Comparison of ENCODE assay signal across 7 mouse cellular contexts in the genomic region with DNA sequence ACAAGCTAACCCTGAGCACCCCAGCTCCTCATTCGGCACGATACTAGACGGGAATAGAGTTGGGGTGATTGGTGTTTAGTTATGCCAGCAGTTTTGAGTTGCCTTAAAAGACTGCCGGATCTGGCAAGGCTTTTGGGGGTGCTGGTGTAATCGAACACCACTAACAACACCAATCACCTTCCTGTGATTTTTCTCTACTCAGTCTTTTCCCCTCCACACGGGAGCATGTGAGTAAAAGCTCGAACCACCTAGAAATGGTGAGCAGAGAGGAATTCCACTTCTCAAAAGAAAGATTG. TPM values are rescaled to one million over a fixed set of nuclear protein-coding genes. Genes with fewer than 3 reads are reported as not detected.
DNase-seq lines count a peak whose midpoint lies in the region; ATAC-seq and TF ChIP-seq lines count a peak whose summit lies in the region.

No protein-coding gene starts in this region.

- 2% methylated on average over 7 of the region's 7 CpGs for WGBS in lung, postnatal 0 days
- WGBS in forebrain, postnatal 0 days = 2% methylated on average over 7 of the region's 7 CpGs
- WGBS in limb, embryonic 15.5 days = 2% methylated on average over 7 of the region's 7 CpGs
- WGBS in stomach, embryonic 16.5 days = 5% methylated on average over 7 of the region's 7 CpGs

- no peak for DNase-seq in lung, postnatal 0 days (ENCODE audit: low spot score)
- no peak for DNase-seq in lung, postnatal 10 days
- no peak for DNase-seq in forebrain, postnatal 0 days
- DNase-seq in thymus, adult 18-20 months = no peak
- no peak for DNase-seq in embryo, embryonic 11 days

- peaks cover 67% of the 10 kb centered on the region for H3K27me3 ChIP-seq in lung, postnatal 0 days (replicated peaks; ENCODE audit: insufficient read depth, low read length)
- peaks cover 79% of the 10 kb centered on the region for H3K27me3 ChIP-seq in forebrain, postnatal 0 days (ENCODE audit: insufficient read depth, low read length)
- H3K27me3 ChIP-seq in limb, embryonic 15.5 days = peaks cover 91% of the 10 kb centered on the region
- H3K27me3 ChIP-seq in stomach, embryonic 16.5 days (ENCODE audit: control insufficient read depth, insufficient read depth, low read length) = peaks cover 48% of the 10 kb centered on the region

- H3K9ac ChIP-seq in lung, postnatal 0 days (replicated peaks; ENCODE audit: low read depth) = no peak overlapping the region
- no peak overlapping the region for H3K9ac ChIP-seq in forebrain, postnatal 0 days
- no peak overlapping the region for H3K9ac ChIP-seq in limb, embryonic 15.5 days
- H3K9ac ChIP-seq in stomach, embryonic 16.5 days (ENCODE audit: low read length) = peak overlapping the region; percentile 71

- no peak for ATAC-seq in lung, postnatal 0 days
- no peak for ATAC-seq in forebrain, postnatal 0 days
- ATAC-seq in limb, embryonic 15.5 days (ENCODE audit: insufficient number of reproducible peaks, low FRiP score, low TSS enrichment, low read depth) = no peak
- no peak for ATAC-seq in stomach, embryonic 16.5 days (ENCODE audit: insufficient read depth, low FRiP score)

- peak overlapping the region; percentile 50 for H3K4me3 ChIP-seq in lung, postnatal 0 days (ENCODE audit: low read depth, low read length)
- H3K4me3 ChIP-seq in forebrain, postnatal 0 days (ENCODE audit: low read depth, low read length) = peak overlapping the region; percentile 36; the same call in 1 of the 2 replicates
- H3K4me3 ChIP-seq in limb, embryonic 15.5 days = peak overlapping the region; percentile 41
- H3K4me3 ChIP-seq in stomach, embryonic 16.5 days (replicated peaks; ENCODE audit: low read length) = peak overlapping the region; percentile 57

- H3K9me3 ChIP-seq in lung, postnatal 0 days (ENCODE audit: low read length) = no peaks in the 10 kb centered on the region
- H3K9me3 ChIP-seq in forebrain, postnatal 0 days (ENCODE audit: low read length) = no peaks in the 10 kb centered on the region
- no peaks in the 10 kb centered on the region for H3K9me3 ChIP-seq in limb, embryonic 15.5 days
- no peaks in the 10 kb centered on the region for H3K9me3 ChIP-seq in stomach, embryonic 16.5 days (replicated peaks; ENCODE audit: control insufficient read depth, low read length)

- no peak overlapping the region for H3K27ac ChIP-seq in lung, postnatal 0 days (ENCODE audit: low read length)
- H3K27ac ChIP-seq in forebrain, postnatal 0 days (ENCODE audit: low read depth, low read length) = no peak overlapping the region
- H3K27ac ChIP-seq in limb, embryonic 15.5 days = no peak overlapping the region
- no peak overlapping the region for H3K27ac ChIP-seq in stomach, embryonic 16.5 days (ENCODE audit: low read length)

- no peak for TF ChIP-seq CTCF in lung, postnatal 0 days (IDR thresholded peaks at IDR 0.05)
- TF ChIP-seq CTCF in forebrain, postnatal 0 days (IDR thresholded peaks at IDR 0.05; ENCODE audit: low read depth) = no peak

- no peaks in the 10 kb centered on the region for H3K36me3 ChIP-seq in lung, postnatal 0 days (ENCODE audit: insufficient read depth, low read length)
- no peaks in the 10 kb centered on the region for H3K36me3 ChIP-seq in forebrain, postnatal 0 days (ENCODE audit: insufficient read depth)
- H3K36me3 ChIP-seq in limb, embryonic 15.5 days = no peaks in the 10 kb centered on the region
- H3K36me3 ChIP-seq in stomach, embryonic 16.5 days (ENCODE audit: control insufficient read depth, insufficient read depth, low read length) = no peaks in the 10 kb centered on the region

- TF ChIP-seq EP300 in lung, postnatal 0 days (IDR thresholded peaks at IDR 0.05) = no peak

- peak overlapping the region; percentile 78 for H3K4me2 ChIP-seq in lung, postnatal 0 days (replicated peaks; ENCODE audit: low read depth, low read length)
- no peak overlapping the region; the same call in 1 of the 2 replicates for H3K4me2 ChIP-seq in forebrain, postnatal 0 days (ENCODE audit: low read depth)
- H3K4me2 ChIP-seq in limb, embryonic 15.5 days = peak overlapping the region; percentile 87
- H3K4me2 ChIP-seq in stomach, embryonic 16.5 days (ENCODE audit: low read depth, low read length) = peak overlapping the region; percentile 83

- H3K4me1 ChIP-seq in lung, postnatal 0 days (ENCODE audit: insufficient read depth, low read depth, low read length) = peaks cover 16% of the 10 kb centered on the region
- H3K4me1 ChIP-seq in forebrain, postnatal 0 days (ENCODE audit: insufficient read depth) = peaks cover 12% of the 10 kb centered on the region
- peaks cover 41% of the 10 kb centered on the region for H3K4me1 ChIP-seq in limb, embryonic 15.5 days
- peaks cover 18% of the 10 kb centered on the region for H3K4me1 ChIP-seq in stomach, embryonic 16.5 days (ENCODE audit: control insufficient read depth, insufficient read depth, low read length)

RNA-seq across cellular contexts. Expression of gene Nr5a2, which starts 12.2 kb away (rescaled TPM):
- 0.54 and 0.64 TPM in 2 replicates for polyA plus RNA-seq in lung, postnatal 0 days (2015; fragmentation: Nextera tagmentation; extraction: Ambion mirVana)
- 0.54 and 0.57 TPM in 2 replicates for total RNA-seq in forebrain, postnatal 0 days (2014; rRNA removed)
- polyA plus RNA-seq in forebrain, postnatal 0 days (2015; fragmentation: Nextera tagmentation; extraction: Ambion mirVana) = 0.13 TPM in 2 replicates
- polyA plus RNA-seq in limb, embryonic 15.5 days (2015; fragmentation: Nextera tagmentation; extraction: Ambion mirVana) = 0.82 and 1.1 TPM in 2 replicates
- 3.2 and 4.1 TPM in 2 replicates for polyA plus RNA-seq in stomach, embryonic 16.5 days (2015; fragmentation: Nextera tagmentation; extraction: Ambion mirVana)
